Mouse (Mus musculus) kidney, embryonic 15.5 days (tissue): ENCODE data around the gene Tbx4. TPM values are rescaled to one million over a fixed set of nuclear protein-coding genes. Genes with fewer than 3 reads are reported as not detected.

Source experiments
- ATAC-seq: fragments of 200-750 bp; cut with Nextera tagmentation; replicated peaks from 2 replicates; pipeline ENCODE4 v1.8.0; 2017; ENCODE audit warnings: moderate TSS enrichment; ENCODE audit not compliant: low FRiP score
- H3K27ac ChIP-seq: fragments of 300-500 bp; sonication (generic); 2 replicates; pipeline ENCODE4 v1.5.1; 2015; ENCODE audit warnings: mild to moderate bottlenecking, inconsistent platforms
- H3K27me3 ChIP-seq: fragments of 300-500 bp; sonication (generic); 2 replicates; pipeline ENCODE4 v1.6.1; 2015; ENCODE audit warnings: inconsistent platforms
- H3K36me3 ChIP-seq: fragments of 300-500 bp; sonication (generic); 2 replicates; pipeline ENCODE4 v1.6.1; 2015; ENCODE audit warnings: inconsistent platforms
- H3K4me1 ChIP-seq: fragments of 300-500 bp; sonication (generic); 2 replicates; pipeline ENCODE4 v1.6.1; 2015; ENCODE audit warnings: inconsistent platforms
- H3K4me2 ChIP-seq: fragments of 300-500 bp; sonication (generic); 2 replicates; pipeline ENCODE4 v1.6.1; 2015; ENCODE audit warnings: moderate library complexity, mild to moderate bottlenecking, inconsistent platforms
- H3K4me3 ChIP-seq: fragments of 300-500 bp; sonication (generic); replicated peaks from 2 replicates; pipeline ENCODE4 v1.5.1; 2015; ENCODE audit warnings: mild to moderate bottlenecking, inconsistent platforms
- H3K9ac ChIP-seq: fragments of 300-500 bp; sonication (generic); 2 replicates; pipeline ENCODE4 v1.6.1; 2015; ENCODE audit warnings: mild to moderate bottlenecking, inconsistent platforms
- H3K9me3 ChIP-seq: fragments of 300-500 bp; sonication (generic); replicated peaks from 2 replicates; pipeline ENCODE4 v1.6.1; 2016; ENCODE audit warnings: inconsistent platforms
- WGBS: fragments of 180-500 bp; shearing (Covaris S2); methylation state at CpG from one replicate; pipeline ENCODE4 v1.1.7; 2015; ENCODE audit warnings: mixed read lengths; 5-methylcytosine and 5-hydroxymethylcytosine counted together
- polyA plus RNA-seq: library from polyadenylated mRNA; unstranded; fragments of >200 nt; fragmentation: Nextera tagmentation; extraction: Ambion mirVana; gene quantifications from 2 replicates; pipeline ENCODE4 v1.2.1, GENCODE M21; 2015

Tbx4 gene
- polyA plus RNA-seq, 1 experiment from 2014 or later, result 0.56 TPM

DNA sequence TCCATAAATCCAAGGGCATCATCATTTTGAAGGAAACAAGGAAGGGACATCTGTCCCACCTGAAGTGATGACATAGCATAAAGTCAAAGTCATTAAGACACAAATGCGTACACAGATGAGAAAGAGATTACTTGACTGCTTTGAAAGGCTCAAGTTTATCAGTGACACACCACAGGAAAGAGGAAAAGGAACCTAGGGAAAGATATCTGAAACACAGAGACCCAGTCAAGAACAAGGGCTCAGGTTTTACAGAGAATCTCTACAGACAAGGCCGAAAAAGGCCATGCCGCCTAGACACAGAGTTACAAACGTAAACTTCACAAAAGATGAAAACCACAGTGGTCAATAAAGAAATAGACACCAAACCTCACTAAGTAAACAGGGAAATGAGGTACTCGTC is 73.6 kb downstream of the Tbx4 start:
- 88% methylated on average over 5 of the region's 5 CpGs for WGBS
- Histone ChIP-seq H3K9ac (no peak overlapping the region), H3K9me3 (no peaks in the 10 kb centered on the region)

DNA sequence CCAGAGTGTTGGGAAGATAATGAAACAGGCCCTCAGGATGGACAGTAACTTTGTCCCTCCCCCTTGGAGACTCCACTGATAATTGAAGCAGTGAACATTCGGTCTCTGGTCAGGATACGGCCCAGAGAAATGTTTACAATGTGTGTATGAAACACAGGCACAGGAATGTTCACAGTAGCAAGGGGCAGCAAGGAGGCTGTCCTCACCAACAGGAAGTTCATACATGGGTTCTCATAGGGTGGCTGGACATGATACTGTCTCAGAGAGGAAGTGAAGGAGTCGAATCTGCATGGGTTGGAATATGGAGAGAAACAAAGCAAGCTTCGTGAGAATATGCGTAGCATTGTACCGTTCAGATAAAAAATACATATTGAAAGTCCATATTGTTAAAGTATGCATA is 74.1 kb downstream of the Tbx4 start:
- Histone ChIP-seq H3K9ac (no peak overlapping the region), H3K27me3 (peaks cover 9% of the 10 kb centered on the region), H3K36me3 (no peaks in the 10 kb centered on the region), H3K4me3 (no peak overlapping the region), H3K9me3 (no peaks in the 10 kb centered on the region), H3K27ac (0 out of 2 replicates have a peak overlapping the region, but pooled peaks have one; percentile 25), H3K4me2 (no peak overlapping the region), H3K4me1 (peaks cover 14% of the 10 kb centered on the region)
- ATAC-seq, result no peak
- WGBS, result 79% methylated on average over 6 of the region's 6 CpGs

More for the DNA sequence above, 73.6 kb downstream of the Tbx4 start:
- no peak overlapping the region for H3K4me3 ChIP-seq
- ATAC-seq, result no peak
- H3K27ac ChIP-seq, result no peak overlapping the region
- peaks cover 12% of the 10 kb centered on the region for H3K27me3 ChIP-seq
- no peak overlapping the region for H3K4me2 ChIP-seq
- H3K36me3 ChIP-seq, result no peaks in the 10 kb centered on the region
- H3K4me1 ChIP-seq, result peaks cover 14% of the 10 kb centered on the region

DNA sequence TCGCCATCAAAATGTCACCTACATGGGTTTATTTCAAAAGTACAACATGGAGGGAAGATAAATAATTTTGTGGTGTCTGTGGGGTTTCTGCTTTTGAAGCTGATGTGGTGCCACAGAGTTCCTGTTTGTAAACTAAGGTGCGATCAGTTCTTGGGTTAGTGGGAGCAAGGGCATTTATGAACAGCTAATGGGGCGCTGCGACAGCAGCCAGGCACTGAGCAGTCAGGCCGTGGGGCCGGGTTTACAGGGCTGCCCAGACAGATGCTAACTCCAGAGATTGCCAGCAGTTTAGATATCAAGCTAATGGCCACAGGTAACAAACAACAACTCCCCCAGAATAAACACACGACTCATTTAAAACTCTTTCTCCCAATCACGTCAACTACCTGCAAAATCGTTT is 75.3 kb downstream of the Tbx4 start:
- Histone ChIP-seq H3K27me3 (peaks cover 9% of the 10 kb centered on the region), H3K9me3 (no peaks in the 10 kb centered on the region), H3K27ac (peak overlapping the region; percentile 57; the same call in 1 of the 2 replicates), H3K4me1 (peaks cover 14% of the 10 kb centered on the region), H3K36me3 (no peaks in the 10 kb centered on the region), H3K9ac (no peak overlapping the region), H3K4me3 (no peak overlapping the region), H3K4me2 (peak overlapping the region; percentile 29; the same call in 1 of the 2 replicates)
- 36% methylated on average over 9 of the region's 9 CpGs for WGBS
- ATAC-seq, result no peak

Other genes starting within 250 kb of the Tbx4 start
- 11.2 and 11.4 TPM in 2 replicates for gene Tbx2, start 53.9 kb upstream of the Tbx4 start, polyA plus RNA-seq
- gene Gm11444, start 36.1 kb upstream of the Tbx4 start, polyA plus RNA-seq, result not detected in 2 replicates